Mouse (Mus musculus): ENCODE measurements at regions not wholly inside any gene's neighbourhood (a gene's known extent, or its start where the extent isn't known, plus 50 kb on each side); places are given as distances from the start of the nearest gene placed in this dataset.

DNA sequence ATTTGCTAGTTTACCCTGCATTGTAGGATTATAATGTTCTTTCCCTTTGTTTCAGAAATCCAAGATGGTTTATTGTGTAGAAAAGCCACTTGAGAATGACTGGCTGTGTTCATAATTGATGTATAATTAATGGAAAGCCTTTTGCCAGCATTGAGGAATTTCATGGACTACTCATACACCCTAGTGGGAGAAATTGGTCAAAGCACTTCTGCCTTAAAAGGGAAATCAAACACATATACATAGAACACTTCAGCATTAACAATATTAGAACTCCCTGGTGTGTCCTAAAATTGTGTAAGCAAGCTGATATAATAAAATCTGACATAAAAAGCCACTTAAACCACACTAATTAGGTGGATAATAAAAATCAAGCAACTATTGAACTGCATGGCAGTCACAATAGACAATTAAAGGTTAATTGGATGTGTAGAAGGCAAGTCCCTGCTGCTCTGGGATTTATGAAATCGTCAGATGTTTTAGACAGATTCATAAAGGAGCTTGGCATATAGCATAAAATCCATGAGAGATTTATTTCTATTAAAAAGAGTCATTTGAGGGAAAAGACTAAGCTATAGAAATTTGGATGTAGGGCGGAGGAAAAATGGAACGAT is 607.0 kb upstream of the Dpp10 start:
- peak; percentile 63 for DNase-seq

DNA sequence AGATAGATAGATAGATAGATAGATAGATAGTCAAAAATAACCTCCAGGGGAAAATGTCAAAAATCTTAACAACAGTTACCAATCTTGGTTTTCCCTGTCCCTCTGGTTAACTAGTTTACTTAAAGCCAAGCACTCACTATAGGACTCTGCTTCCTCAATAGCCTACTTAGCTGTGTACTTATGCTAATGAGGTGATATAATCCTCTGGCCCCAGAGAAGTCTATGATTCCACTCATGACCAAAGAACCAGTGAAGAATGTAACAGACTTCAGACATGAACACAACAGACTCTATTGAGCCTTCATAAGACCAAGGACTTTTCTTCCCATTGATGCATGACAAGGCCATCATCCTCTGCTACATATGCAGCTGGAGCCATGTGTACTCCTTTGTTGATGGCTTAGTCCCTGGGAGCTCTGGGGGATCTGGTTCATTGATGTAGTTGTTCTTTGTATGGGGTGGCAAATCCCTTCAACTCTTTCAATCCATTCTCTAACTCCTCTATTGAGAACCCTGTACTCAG is 589.9 kb upstream of the Dpp10 start:
- DNase-seq: no peak

DNA sequence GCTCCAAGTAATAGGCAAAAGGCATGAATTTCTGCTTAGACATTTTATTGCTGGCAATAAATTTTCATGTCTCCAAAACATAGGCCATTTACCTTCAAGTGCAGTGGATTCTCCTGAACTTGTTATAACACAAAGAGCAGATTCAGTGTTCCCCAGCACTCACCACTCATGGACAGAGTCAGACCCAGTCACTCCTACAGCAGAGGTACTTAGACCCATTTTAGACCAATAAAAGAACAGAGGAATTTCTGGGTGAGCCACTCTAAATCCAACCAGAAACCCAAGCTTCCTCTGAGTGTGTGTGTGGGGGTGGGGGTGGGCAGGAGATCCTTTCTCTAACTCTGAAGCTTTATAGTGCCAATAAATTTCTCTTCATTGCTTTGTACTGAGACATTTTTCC is 584.7 kb upstream of the Dpp10 start:
- no peak for DNase-seq

DNA sequence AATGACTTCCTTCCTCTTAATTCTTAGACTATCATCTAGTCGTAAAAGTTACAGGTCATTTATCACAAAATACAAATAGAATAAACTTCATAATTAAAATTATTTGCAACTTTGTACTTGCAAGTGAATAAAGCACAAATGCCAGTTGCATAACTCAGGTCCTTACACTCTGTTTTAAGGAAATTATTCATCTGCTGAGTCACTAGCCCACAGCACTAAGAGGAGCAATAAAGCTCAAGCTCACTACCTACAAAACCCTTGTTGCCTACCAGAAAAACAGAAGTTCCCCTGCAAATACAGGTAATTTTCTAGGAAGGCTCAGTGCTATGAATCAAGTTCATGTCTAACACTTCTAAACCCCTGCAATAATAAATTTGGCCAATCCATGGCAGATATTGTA is 539.3 kb upstream of the Dpp10 start:
- DNase-seq: no peak

Data from retina, postnatal 1 day (tissue).